Comparison of ENCODE assay signal across 15 mouse cellular contexts in the genomic region with DNA sequence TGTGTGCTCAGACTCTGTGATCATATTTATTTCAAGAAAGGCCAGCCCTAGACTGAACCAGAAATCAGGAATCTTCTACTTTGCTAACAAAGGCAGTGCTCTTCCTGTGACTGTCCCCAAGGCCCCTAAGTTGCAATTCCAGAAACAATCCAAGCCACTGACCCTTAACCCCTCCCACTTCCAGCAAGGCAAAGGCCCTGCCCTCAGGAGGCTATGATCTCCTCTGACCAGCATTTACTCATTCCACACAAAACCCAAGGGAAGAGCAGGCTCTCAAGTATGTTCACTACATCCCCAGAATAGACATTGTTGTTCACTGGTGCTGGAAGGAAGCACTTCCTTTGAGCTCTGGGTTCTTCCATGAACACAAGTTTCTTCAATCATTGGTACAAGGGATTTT.
A peak's percentile ranks its signal among the peaks of the same experiment; 100 is the strongest.
DNase-seq lines count a peak whose midpoint lies in the region; TF ChIP-seq lines count a peak whose summit lies in the region.
"Had no signal": no experiment of that assay in that cellular context is flagged by ENCODE, and none has a peak within 500 bp of the region (broad histone marks: within the 10 kb centered on the region; RNA-seq: fewer than 3 reads in every experiment).

No protein-coding gene starts in this region.

- peak; percentile 30 for DNase-seq in gastrocnemius, adult 2 months
- DNase-seq in gastrocnemius, adult 8-10 months (ENCODE audit: low spot score in 2 of 2) = no peak
- DNase-seq in kidney, postnatal 14 days = peak; percentile 34
- no peak for DNase-seq in kidney, adult 11 months
- peak; percentile 15 for DNase-seq in embryo, embryonic 11 days
- peak; percentile 39 for DNase-seq in heart, postnatal 4 days
- no peak for DNase-seq in spleen, adult 18-20 months
- DNase-seq in urinary bladder, postnatal 14 days (ENCODE audit: low spot score) = no peak
- DNase-seq: B cell, adult 2 months; cerebellum, adult 18-20 months; gastrocnemius, postnatal 36 days; thymus, postnatal 25 days had no signal

- peak overlapping the region; percentile 81 for H3K27ac ChIP-seq in gastrocnemius, adult 2 months
- H3K27ac ChIP-seq: embryonic facial prominence, embryonic 12.5 days; limb, embryonic 10.5 days had no signal

- no peak overlapping the region for H3K4me3 ChIP-seq in gastrocnemius, adult 2 months
- H3K4me3 ChIP-seq: embryonic facial prominence, embryonic 12.5 days; limb, embryonic 10.5 days; megakaryocyte, embryonic 14.5 days had no signal

- no peak for TF ChIP-seq CTCF in gastrocnemius, adult 2 months (IDR thresholded peaks at IDR 0.05)

- intact Hi-C loops in gastrocnemius, adult 2 months (cut with DNase I) = no loop called here

Comparison
In these comparisons a context has a peak if more than half of its experiments do, and no peak if none do; other contexts are left out.
1. DNase-seq: peak in gastrocnemius, adult 2 months (single experiment), kidney, postnatal 14 days (single experiment), embryo, embryonic 11 days (single experiment) and heart, postnatal 4 days (single experiment); none in gastrocnemius, adult 8-10 months (0 of 2), kidney, adult 11 months (single experiment), spleen, adult 18-20 months (0 of 2) and urinary bladder, postnatal 14 days (single experiment).